Mouse (Mus musculus) liver, embryonic 14.5 days (tissue): ENCODE results near the gene Hist1h3f. TPM values are rescaled to one million over a fixed set of nuclear protein-coding genes. Genes with fewer than 3 reads are reported as not detected.
"Not testable (repeated sequence)": the region's sequence is repeated elsewhere in the genome, so short reads cannot be mapped to it uniquely, and the experiment has no call there.

Experiments
- ATAC-seq: fragments of 200-750 bp; cut with Nextera tagmentation; 2 replicates; pipeline ENCODE4 v1.8.0; 2017; ENCODE audit warnings: moderate number of reproducible peaks, mild to moderate bottlenecking, moderate library complexity; ENCODE audit not compliant: insufficient read depth
- DNase-seq, 3 experiments: peaks; one replicate each; pipeline ENCODE4 v3.0.0-alpha.2; 2012 to 2013; ENCODE audit warnings: low read depth in 3 of 3, low spot score in 3 of 3
- H3K27ac ChIP-seq: fragments of 300-500 bp; sonication (generic); 2 replicates; pipeline ENCODE4 v1.5.1; 2014; ENCODE audit warnings: moderate library complexity, mild to moderate bottlenecking, control low read depth, inconsistent platforms
- H3K27me3 ChIP-seq: fragments of 300-500 bp; sonication (generic); 2 replicates; pipeline ENCODE4 v1.6.1; 2014; ENCODE audit warnings: mild to moderate bottlenecking, low read length, moderate library complexity; ENCODE audit not compliant: control insufficient read depth, insufficient read depth
- H3K36me3 ChIP-seq: fragments of 300-500 bp; sonication (generic); replicated peaks from 2 replicates; pipeline ENCODE4 v1.6.1; 2014; ENCODE audit warnings: low read depth; ENCODE audit not compliant: control insufficient read depth, insufficient read depth
- H3K4me1 ChIP-seq, 2 experiments: fragments of 200-500 bp in 1 of 2; fragments of 300-500 bp in 1 of 2; sonication (generic) in 1 of 2; replicated peaks; 2 replicates each; pipeline ENCODE4 v1.6.1; 2012 to 2014; ENCODE audit warnings: antibody characterized with exemption in 1 of 2, inconsistent platforms in 1 of 2, low read length in 1 of 2; ENCODE audit not compliant: control insufficient read depth in 2 of 2, insufficient read depth in 2 of 2
- H3K4me2 ChIP-seq: fragments of 300-500 bp; sonication (generic); 2 replicates; pipeline ENCODE4 v1.6.1; 2014; ENCODE audit warnings: low read depth, mild to moderate bottlenecking, control low read depth, moderate library complexity
- H3K4me3 ChIP-seq, 2 experiments: fragments of 200-500 bp in 1 of 2; fragments of 300-500 bp in 1 of 2; sonication (generic) in 1 of 2; 2 replicates each; pipeline ENCODE4 v1.5.1; 2012 to 2014; ENCODE audit warnings: low read depth in 2 of 2, low read length in 2 of 2, mild to moderate bottlenecking in 2 of 2, control low read depth in 1 of 2, inconsistent platforms in 1 of 2, moderate library complexity in 1 of 2; ENCODE audit not compliant: insufficient read depth in 1 of 2
- H3K9ac ChIP-seq: fragments of 300-500 bp; sonication (generic); replicated peaks from 2 replicates; pipeline ENCODE4 v1.6.1; 2014; ENCODE audit warnings: mild to moderate bottlenecking, control low read depth, moderate library complexity
- H3K9me3 ChIP-seq: fragments of 300-500 bp; sonication (generic); 2 replicates; pipeline ENCODE4 v1.6.1; 2016; ENCODE audit warnings: low read length, mixed read lengths; ENCODE audit not compliant: control insufficient read depth
- CTCF ChIP-seq: IDR thresholded peaks from 2 replicates; pipeline ENCODE4 v1.5.1; 2016; ENCODE audit warnings: antibody characterized with exemption, low read depth, control low read depth
- EP300 ChIP-seq: IDR thresholded peaks from 2 replicates; pipeline ENCODE4 v1.6.1; 2016; ENCODE audit warnings: antibody characterized with exemption, low read depth
- WGBS: fragments of 180-500 bp; shearing (Covaris S2); extraction: QIAGEN DNeasy Blood & Tissue Kit; methylation state at CpG from one replicate; pipeline ENCODE4 v1.1.7; 2014; ENCODE audit not compliant: insufficient replicate concordance; 5-methylcytosine and 5-hydroxymethylcytosine counted together
- polyA plus RNA-seq, 2 experiments: library from polyadenylated mRNA; depleted of rRNA in 1 of 2; stranded (reverse) in 1 of 2; unstranded in 1 of 2; fragments of >200 nt; fragmentation: Nextera tagmentation in 1 of 2; extraction: Ambion mirVana in 1 of 2; gene quantifications; 2 replicates each; pipeline versions ENCODE4 v1.2.1 to v1.2.3; 2012 to 2014

Gene Hist1h3f
- polyA plus RNA-seq, 2 experiments = 1.1 to 5.1 TPM

- no peak for DNase-seq
- WGBS = 72% methylated on average over 5 of the region's 5 CpGs
- H3K9me3 ChIP-seq = no peaks in the 10 kb centered on the region
- ATAC-seq = no peak
- no peaks in the 10 kb centered on the region for H3K27me3 ChIP-seq
- peak overlapping the region; percentile 55 for H3K9ac ChIP-seq
- no peak overlapping the region for H3K4me3 ChIP-seq
- no peaks in the 10 kb centered on the region for H3K36me3 ChIP-seq
- peak overlapping the region; percentile 100 for H3K27ac ChIP-seq
- TF ChIP-seq EP300 (no peak), CTCF (no peak)
- H3K4me2 ChIP-seq = peak overlapping the region; percentile 95
- peaks cover 17 to 23% of the 10 kb centered on the region in 2 experiments for H3K4me1 ChIP-seq
Observed at GRCm38 (mm10) chr13:23538249-23538648, 5.6 kb upstream of the Hist1h3f start.

- H3K4me2 ChIP-seq, ATAC-seq, H3K36me3 ChIP-seq, DNase-seq, H3K4me3 ChIP-seq, H3K27me3 ChIP-seq, H3K9me3 ChIP-seq: not testable (repeated sequence)
- WGBS = 79% methylated on average over 1 of the region's 1 CpGs
- Histone ChIP-seq H3K27ac (peak overlapping the region; percentile 100), H3K9ac (peak overlapping the region; percentile 53), H3K4me1 (peaks cover 17 to 21% of the 10 kb centered on the region in 2 experiments)
Observed at GRCm38 (mm10) chr13:23539821-23540220, 4.0 kb upstream of the Hist1h3f start.

- H3K9ac ChIP-seq = peak overlapping the region; percentile 65
- no peak for ATAC-seq
Observed at GRCm38 (mm10) chr13:23541497-23541896, 2.4 kb upstream of the Hist1h3f start.

GRCm38 (mm10) chr13:23542225-23542980 lies 1.4 kb upstream of the Hist1h3f start:
- WGBS = 4% methylated on average over 3 of the region's 3 CpGs

More at GRCm38 (mm10) chr13:23541497-23541896, 2.4 kb upstream of the Hist1h3f start:
- WGBS = 61% methylated on average over 3 of the region's 3 CpGs
- TF ChIP-seq CTCF = no peak
- TF ChIP-seq EP300 = no peak
- peak overlapping the region; percentile 76 for H3K27ac ChIP-seq
- no peaks in the 10 kb centered on the region for H3K36me3 ChIP-seq
- H3K9me3 ChIP-seq = no peaks in the 10 kb centered on the region
- H3K4me3 ChIP-seq = peak overlapping the region in 1 of 2 experiments; percentile 66; a peak in 3 of 4 replicates
- no peaks in the 10 kb centered on the region for H3K27me3 ChIP-seq
- peaks cover 17 to 24% of the 10 kb centered on the region in 2 experiments for H3K4me1 ChIP-seq
- no peak for DNase-seq
- peak overlapping the region; percentile 90 for H3K4me2 ChIP-seq

GRCm38 (mm10) chr13:23542999-23543607 lies 749 bp upstream of the Hist1h3f start, which contains the start of gene Hist1h2bh:
TSS of gene Hist1h2bh (minus strand) at chr13:23543392.
- WGBS = under 1% methylated on average over 28 of the region's 42 CpGs
- H3K27ac ChIP-seq = peak within 1 kb of the TSS; percentile 99
- DNase-seq = peak; percentile 96 to 97 (median 97)

More at GRCm38 (mm10) chr13:23542225-23542980, 1.4 kb upstream of the Hist1h3f start:
- Histone ChIP-seq H3K9ac (peak overlapping the region; percentile 96), H3K4me1 (peaks cover 9 to 18% of the 10 kb centered on the region in 2 experiments), H3K4me2 (peak overlapping the region; percentile 90), H3K4me3 (peak overlapping the region; percentile 66 to 75), H3K27ac (peak overlapping the region; percentile 99)
- H3K9me3 ChIP-seq, DNase-seq, H3K27me3 ChIP-seq, H3K36me3 ChIP-seq: not testable (repeated sequence)
- ATAC-seq = 0 out of 2 replicates have a peak, but pooled peaks have one; percentile 1
- TF ChIP-seq EP300 = peak; percentile 4; the same call in 1 of the 2 replicates

GRCm38 (mm10) chr13:23544787-23545120 lies 902 bp downstream of the Hist1h3f start:
- H3K36me3 ChIP-seq, H3K27me3 ChIP-seq, DNase-seq, ATAC-seq, H3K9me3 ChIP-seq: not testable (repeated sequence)
- peak overlapping the region; percentile 86 for H3K9ac ChIP-seq
- peak overlapping the region; percentile 55 to 59 for H3K4me3 ChIP-seq
- peak overlapping the region; percentile 97 for H3K27ac ChIP-seq
- WGBS = 0% methylated on average over 11 of the region's 14 CpGs
- H3K4me2 ChIP-seq = peak overlapping the region; percentile 90
- H3K4me1 ChIP-seq = peaks cover 10 to 15% of the 10 kb centered on the region in 2 experiments

More at GRCm38 (mm10) chr13:23542999-23543607, 749 bp upstream of the Hist1h3f start, which contains the start of gene Hist1h2bh:
- peaks cover 7 to 17% of the 10 kb centered on the region in 2 experiments for H3K4me1 ChIP-seq
- H3K36me3 ChIP-seq, H3K27me3 ChIP-seq, H3K9me3 ChIP-seq: not testable (repeated sequence)
- peak within 1 kb of the TSS; percentile 66 to 75 for H3K4me3 ChIP-seq
- H3K4me2 ChIP-seq = peak within 1 kb of the TSS; percentile 90
- ATAC-seq = peak; percentile 85
- H3K9ac ChIP-seq = peak within 1 kb of the TSS; percentile 96
- peak; percentile 74 for TF ChIP-seq EP300
